Mouse (Mus musculus) ES-E14 (cell line): ENCODE measurements around the gene Il1b. TPM values are rescaled to one million over a fixed set of nuclear protein-coding genes. Genes with fewer than 3 reads are reported as not detected.

Experiments used
- DNase-seq: peaks from one replicate; pipeline ENCODE4 v3.0.0-alpha.2; 2013; ENCODE audit warnings: low read depth, low spot score
- H3K27ac ChIP-seq: 2 replicates; pipeline ENCODE4 v1.5.1; 2012; ENCODE audit warnings: low read depth, mild to moderate bottlenecking, low read length, moderate library complexity, mixed read lengths; ENCODE audit not compliant: poor library complexity, insufficient read depth, severe bottlenecking
- H3K36me3 ChIP-seq: 2 replicates; pipeline ENCODE4 v1.6.1; 2012; ENCODE audit warnings: mild to moderate bottlenecking, low read length, moderate library complexity, mixed read lengths; ENCODE audit not compliant: control insufficient read depth, poor library complexity, insufficient read depth, severe bottlenecking
- H3K4me1 ChIP-seq, 2 experiments: fragments of 150-350 bp in 1 of 2; sonication (generic) in 1 of 2; 2 replicates each; pipeline ENCODE4 v1.6.1; 2012; ENCODE audit warnings: low read length in 2 of 2, mild to moderate bottlenecking in 1 of 2, mixed read lengths in 1 of 2; ENCODE audit not compliant: control insufficient read depth in 2 of 2, insufficient read depth in 2 of 2, poor library complexity in 1 of 2
- H3K4me3 ChIP-seq, 2 experiments: fragments of 150-350 bp in 1 of 2; sonication (generic) in 1 of 2; 2 replicates each; pipeline ENCODE4 v1.5.1; 2012; ENCODE audit warnings: low read length in 2 of 2, low read depth in 1 of 2, mild to moderate bottlenecking in 1 of 2, mixed read lengths in 1 of 2; ENCODE audit not compliant: insufficient read depth in 1 of 2, poor library complexity in 1 of 2, severe bottlenecking in 1 of 2
- H3K9ac ChIP-seq: 2 replicates; pipeline ENCODE4 v1.6.1; 2012; ENCODE audit warnings: low read depth, mild to moderate bottlenecking, low read length, mixed read lengths; ENCODE audit not compliant: poor library complexity, insufficient read depth, severe bottlenecking
- H3K9me3 ChIP-seq: fragments of 150-350 bp; sonication (generic); 2 replicates; pipeline ENCODE4 v1.6.1; 2012; ENCODE audit warnings: low read depth, mild to moderate bottlenecking, low read length; ENCODE audit not compliant: control insufficient read depth, insufficient read depth
- CHD2 ChIP-seq: IDR thresholded peaks from 2 replicates; pipeline ENCODE4 v1.6.1; 2014; ENCODE audit warnings: mild to moderate bottlenecking, low read depth, low read length, inconsistent platforms
- HCFC1 ChIP-seq: IDR thresholded peaks from 2 replicates; pipeline ENCODE4 v1.6.1; 2012; ENCODE audit warnings: low read length, inconsistent platforms, borderline replicate concordance; ENCODE audit not compliant: insufficient read depth
- MAFK ChIP-seq: IDR thresholded peaks from 2 replicates; pipeline ENCODE4 v1.6.1; 2014; ENCODE audit warnings: mild to moderate bottlenecking, low read depth, low read length, inconsistent platforms; ENCODE audit not compliant: insufficient read depth
- ZC3H11A ChIP-seq: IDR thresholded peaks from 2 replicates; pipeline ENCODE4 v1.6.1; 2012; ENCODE audit warnings: low read depth, mild to moderate bottlenecking, inconsistent platforms, low read length, borderline replicate concordance
- ZNF384 ChIP-seq: IDR thresholded peaks from 2 replicates; pipeline ENCODE4 v1.6.1; 2012; ENCODE audit warnings: low read depth, low read length, inconsistent platforms
- in situ Hi-C, 2 experiments: fragments of 600-800 bp; cut with MboI; formaldehyde crosslinking; loops; one replicate each; pipeline ENCODE4 v1.15.1; 2025; ENCODE audit warnings: low sequenced_read_pairs in 2 of 2, inconsistent platforms in 1 of 2; ENCODE audit not compliant: unreplicated experiment in 2 of 2
- total RNA-seq: library from RNA; depleted of rRNA; stranded (reverse); fragments of 300-350 nt; gene quantifications from 2 replicates; pipeline ENCODE4 v1.2.3, GENCODE M21; 2012

Gene Il1b
- total RNA-seq, 1 experiment = not detected

- no peak overlapping the region for H3K27ac ChIP-seq
- in situ Hi-C loops = no loop called here
Measured at GRCm38 (mm10) chr2:129324216-129324615, 46.7 kb downstream of the Il1b start.

GRCm38 (mm10) chr2:129322117-129322635 is 48.8 kb downstream of the Il1b start:
- TF ChIP-seq ZC3H11A = no peak
- no peak for TF ChIP-seq CHD2
- no peak for TF ChIP-seq HCFC1
- TF ChIP-seq MAFK = no peak
- no peak for TF ChIP-seq ZNF384
- H3K27ac ChIP-seq = no peak overlapping the region
- in situ Hi-C loops = no loop called here
- H3K4me3 ChIP-seq = no peak overlapping the region
- H3K9ac ChIP-seq = no peak overlapping the region
- H3K4me1 ChIP-seq = 0 out of 4 replicates have a peak, but pooled peaks cover 0 to 2% of the 10 kb centered on the region in 2 experiments
- no peak for DNase-seq
- H3K36me3 ChIP-seq = no peaks in the 10 kb centered on the region
- no peaks in the 10 kb centered on the region for H3K9me3 ChIP-seq

More at GRCm38 (mm10) chr2:129324216-129324615, 46.7 kb downstream of the Il1b start:
- Histone ChIP-seq H3K9me3 (no peaks in the 10 kb centered on the region), H3K4me3 (no peak overlapping the region), H3K36me3 (no peaks in the 10 kb centered on the region), H3K9ac (no peak overlapping the region), H3K4me1 (no peaks in the 10 kb centered on the region)
- TF ChIP-seq MAFK = no peak
- TF ChIP-seq ZC3H11A = no peak
- no peak for TF ChIP-seq HCFC1
- TF ChIP-seq ZNF384 = no peak
- no peak for TF ChIP-seq CHD2
- no peak for DNase-seq

- in situ Hi-C loops = no loop called here
- TF ChIP-seq ZNF384 (no peak), CHD2 (no peak), ZC3H11A (no peak), HCFC1 (no peak), MAFK (no peak)
- Histone ChIP-seq H3K4me3 (no peak overlapping the region), H3K36me3 (no peaks in the 10 kb centered on the region), H3K4me1 (0 out of 4 replicates have a peak, but pooled peaks cover 0 to 2% of the 10 kb centered on the region in 2 experiments), H3K9ac (no peak overlapping the region), H3K9me3 (no peaks in the 10 kb centered on the region), H3K27ac (no peak overlapping the region)
- DNase-seq = no peak
Measured at GRCm38 (mm10) chr2:129320033-129320605, 50.8 kb downstream of the Il1b start.

GRCm38 (mm10) chr2:129315831-129316230 is 55.1 kb downstream of the Il1b start:
- Histone ChIP-seq H3K9ac (no peak overlapping the region), H3K4me3 (no peak overlapping the region), H3K4me1 (0 out of 4 replicates have a peak, but pooled peaks cover 0 to 2% of the 10 kb centered on the region in 2 experiments), H3K9me3 (no peaks in the 10 kb centered on the region), H3K36me3 (no peaks in the 10 kb centered on the region), H3K27ac (no peak overlapping the region)
- TF ChIP-seq ZNF384 (no peak), ZC3H11A (no peak), CHD2 (no peak), HCFC1 (no peak), MAFK (no peak)
- in situ Hi-C loops = no loop called here
- no peak for DNase-seq

- DNase-seq = no peak
- Histone ChIP-seq H3K36me3 (no peaks in the 10 kb centered on the region), H3K4me1 (0 out of 4 replicates have a peak, but pooled peaks cover 0 to 2% of the 10 kb centered on the region in 2 experiments), H3K9me3 (no peaks in the 10 kb centered on the region), H3K27ac (no peak overlapping the region), H3K9ac (no peak overlapping the region), H3K4me3 (no peak overlapping the region)
- in situ Hi-C loops = no loop called here
- TF ChIP-seq HCFC1 (no peak), ZNF384 (no peak), CHD2 (no peak), ZC3H11A (no peak), MAFK (no peak)
Measured at GRCm38 (mm10) chr2:129314880-129315279, 56.1 kb downstream of the Il1b start.
